Mouse (Mus musculus): Measurements from ENCODE around the gene Ptprs.

DNA sequence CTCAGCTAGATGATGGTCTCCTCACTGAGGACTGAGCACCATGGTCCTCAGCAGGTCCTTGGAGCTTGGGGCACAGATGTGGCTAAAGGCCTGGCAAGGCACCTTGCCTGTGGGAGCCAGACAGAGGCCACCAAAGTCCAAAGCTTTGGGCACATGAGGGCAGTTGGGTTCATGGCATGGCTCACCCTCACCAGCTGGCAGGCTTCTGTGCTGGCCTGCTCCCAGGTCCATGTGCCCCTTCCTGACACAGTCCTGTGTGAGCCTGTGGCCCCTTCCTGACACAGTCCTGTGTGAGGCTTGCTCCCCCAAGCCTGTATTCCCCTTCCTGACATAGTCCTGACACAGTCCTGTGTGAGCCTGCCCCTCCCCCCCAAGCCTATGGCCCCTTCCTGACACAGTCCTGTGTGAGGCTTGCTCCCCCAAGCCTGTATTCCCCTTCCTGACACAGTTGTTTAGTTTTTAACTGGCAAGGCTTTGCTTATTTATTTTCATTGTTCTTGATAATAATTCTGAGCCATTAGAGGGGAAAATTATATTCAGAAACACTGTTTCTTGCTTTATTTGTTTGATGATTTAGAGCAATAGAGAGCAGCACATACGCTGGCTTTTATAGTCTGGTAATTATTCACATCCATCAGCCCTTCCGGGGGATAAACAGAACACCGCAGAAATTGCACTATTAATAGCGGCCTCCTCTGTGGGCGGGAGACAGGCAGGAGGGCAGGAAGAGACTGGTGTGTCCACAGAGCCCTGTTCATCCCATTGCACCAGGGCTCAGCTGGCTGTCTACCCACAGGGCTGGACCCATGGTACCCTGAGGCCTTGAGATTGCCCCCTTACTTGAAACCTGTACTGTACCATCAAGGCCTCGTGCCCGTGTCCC, 110.3 kb downstream of the Ptprs start:
- TF ChIP-seq GATA1 (IDR thresholded peaks at IDR 0.05; ENCODE audit: borderline replicate concordance, low read length) (no peak), FLI1 (IDR thresholded peaks at IDR 0.05; ENCODE audit: low read length) (no peak)
